Mouse (Mus musculus) intestine, embryonic 15.5 days (tissue): ENCODE results near the gene Zzz3. TPM values are rescaled to one million over a fixed set of nuclear protein-coding genes. Genes with fewer than 3 reads are reported as not detected.
A peak's percentile ranks its signal among the peaks of the same experiment; 100 is the strongest.

Source experiments
- ATAC-seq: fragments of 200-750 bp; cut with Nextera tagmentation; 2 replicates; pipeline ENCODE4 v1.8.0; 2017; ENCODE audit warnings: moderate TSS enrichment, moderate library complexity
- H3K27ac ChIP-seq: fragments of 300-500 bp; sonication (generic); 2 replicates; pipeline ENCODE4 v1.5.1; 2015; ENCODE audit warnings: mild to moderate bottlenecking, inconsistent platforms
- H3K27me3 ChIP-seq: fragments of 300-500 bp; sonication (generic); replicated peaks from 2 replicates; pipeline ENCODE4 v1.6.1; 2015; ENCODE audit warnings: inconsistent platforms
- H3K36me3 ChIP-seq: fragments of 300-500 bp; sonication (generic); 2 replicates; pipeline ENCODE4 v1.6.1; 2015; ENCODE audit warnings: inconsistent platforms
- H3K4me1 ChIP-seq: fragments of 300-500 bp; sonication (generic); replicated peaks from 2 replicates; pipeline ENCODE4 v1.6.1; 2015; ENCODE audit warnings: inconsistent platforms
- H3K4me2 ChIP-seq: fragments of 300-500 bp; sonication (generic); replicated peaks from 2 replicates; pipeline ENCODE4 v1.6.1; 2015; ENCODE audit warnings: mild to moderate bottlenecking, inconsistent platforms
- H3K4me3 ChIP-seq: fragments of 300-500 bp; sonication (generic); replicated peaks from 2 replicates; pipeline ENCODE4 v1.5.1; 2015; ENCODE audit warnings: inconsistent platforms
- H3K9ac ChIP-seq: fragments of 300-500 bp; sonication (generic); 2 replicates; pipeline ENCODE4 v1.6.1; 2015; ENCODE audit warnings: inconsistent platforms
- H3K9me3 ChIP-seq: fragments of 300-500 bp; sonication (generic); 2 replicates; pipeline ENCODE4 v1.6.1; 2016; ENCODE audit warnings: inconsistent platforms
- WGBS: fragments of 180-500 bp; shearing (Covaris S2); methylation state at CpG from one replicate; pipeline ENCODE4 v1.1.7; 2015; 5-methylcytosine and 5-hydroxymethylcytosine counted together
- polyA plus RNA-seq: library from polyadenylated mRNA; unstranded; fragments of >200 nt; fragmentation: Nextera tagmentation; extraction: Ambion mirVana; gene quantifications from 2 replicates; pipeline ENCODE4 v1.2.1, GENCODE M21; 2015

Gene Zzz3
- polyA plus RNA-seq, 1 experiment from 2014 or later = 39.8 TPM

GRCm38 (mm10) chr3:152405420-152405819 lies 10.1 kb downstream of the Zzz3 start:
- no peaks in the 10 kb centered on the region for H3K36me3 ChIP-seq
- no peaks in the 10 kb centered on the region for H3K27me3 ChIP-seq
- no peak overlapping the region for H3K4me2 ChIP-seq
- peaks cover 20% of the 10 kb centered on the region for H3K4me1 ChIP-seq
- H3K9me3 ChIP-seq = no peaks in the 10 kb centered on the region
- H3K9ac ChIP-seq = no peak overlapping the region
- H3K4me3 ChIP-seq = no peak overlapping the region
- ATAC-seq = no peak
- no peak overlapping the region for H3K27ac ChIP-seq
- 89% methylated on average over 7 of the region's 7 CpGs for WGBS

- ATAC-seq = no peak
- H3K4me1 ChIP-seq = peaks cover 26% of the 10 kb centered on the region
- no peak overlapping the region for H3K4me3 ChIP-seq
- 56% methylated on average over 4 of the region's 4 CpGs for WGBS
- H3K4me2 ChIP-seq = no peak overlapping the region
- no peaks in the 10 kb centered on the region for H3K9me3 ChIP-seq
- no peaks in the 10 kb centered on the region for H3K36me3 ChIP-seq
- no peak overlapping the region for H3K27ac ChIP-seq
- no peak overlapping the region for H3K9ac ChIP-seq
- H3K27me3 ChIP-seq = no peaks in the 10 kb centered on the region
Observed at GRCm38 (mm10) chr3:152405978-152406640, 10.8 kb downstream of the Zzz3 start.

GRCm38 (mm10) chr3:152410980-152411551 lies 15.8 kb downstream of the Zzz3 start:
- Histone ChIP-seq H3K9me3 (no peaks in the 10 kb centered on the region), H3K9ac (no peak overlapping the region), H3K27ac (no peak overlapping the region), H3K4me1 (0 out of 2 replicates have a peak, but pooled peaks cover 9% of the 10 kb centered on the region), H3K4me3 (no peak overlapping the region), H3K4me2 (no peak overlapping the region), H3K36me3 (no peaks in the 10 kb centered on the region), H3K27me3 (no peaks in the 10 kb centered on the region)
- 72% methylated on average over 7 of the region's 7 CpGs for WGBS
- 0 out of 2 replicates have a peak, but pooled peaks have one; percentile 28 for ATAC-seq

- no peaks in the 10 kb centered on the region for H3K36me3 ChIP-seq
- no peak for ATAC-seq
- WGBS = 77% methylated on average over 4 of the region's 4 CpGs
- H3K4me2 ChIP-seq = no peak overlapping the region
- H3K9ac ChIP-seq = no peak overlapping the region
- H3K27me3 ChIP-seq = no peaks in the 10 kb centered on the region
- no peaks in the 10 kb centered on the region for H3K9me3 ChIP-seq
- H3K27ac ChIP-seq = no peak overlapping the region
- H3K4me3 ChIP-seq = no peak overlapping the region
- H3K4me1 ChIP-seq = 0 out of 2 replicates have a peak, but pooled peaks cover 7% of the 10 kb centered on the region
Observed at GRCm38 (mm10) chr3:152412362-152412761, 17.1 kb downstream of the Zzz3 start.

- Histone ChIP-seq H3K9ac (no peak overlapping the region), H3K4me3 (no peak overlapping the region), H3K9me3 (no peaks in the 10 kb centered on the region), H3K36me3 (peaks cover 3% of the 10 kb centered on the region; the same call in 1 of the 2 replicates), H3K27me3 (no peaks in the 10 kb centered on the region), H3K27ac (no peak overlapping the region), H3K4me1 (no peaks in the 10 kb centered on the region), H3K4me2 (no peak overlapping the region)
- WGBS = 89% methylated on average over 8 of the region's 8 CpGs
- no peak for ATAC-seq
Observed at GRCm38 (mm10) chr3:152428925-152429324, 33.7 kb downstream of the Zzz3 start.

- no peaks in the 10 kb centered on the region for H3K27me3 ChIP-seq
- no peak overlapping the region for H3K27ac ChIP-seq
- H3K36me3 ChIP-seq = peaks cover 2% of the 10 kb centered on the region; the same call in 1 of the 2 replicates
- no peaks in the 10 kb centered on the region for H3K4me1 ChIP-seq
- no peak overlapping the region for H3K9ac ChIP-seq
- no peak overlapping the region for H3K4me2 ChIP-seq
- 93% methylated on average over 7 of the region's 7 CpGs for WGBS
- H3K9me3 ChIP-seq = no peaks in the 10 kb centered on the region
- H3K4me3 ChIP-seq = no peak overlapping the region
- ATAC-seq = no peak
Observed at GRCm38 (mm10) chr3:152432677-152433076, 37.4 kb downstream of the Zzz3 start.

GRCm38 (mm10) chr3:152435590-152435989 lies 40.3 kb downstream of the Zzz3 start:
- ATAC-seq = no peak
- Histone ChIP-seq H3K4me2 (no peak overlapping the region), H3K27ac (no peak overlapping the region), H3K36me3 (no peaks in the 10 kb centered on the region), H3K9ac (no peak overlapping the region), H3K4me1 (no peaks in the 10 kb centered on the region), H3K27me3 (no peaks in the 10 kb centered on the region), H3K9me3 (no peaks in the 10 kb centered on the region), H3K4me3 (no peak overlapping the region)

GRCm38 (mm10) chr3:152438068-152438467 lies 42.8 kb downstream of the Zzz3 start:
- H3K27me3 ChIP-seq = no peaks in the 10 kb centered on the region
- no peak overlapping the region for H3K4me2 ChIP-seq
- ATAC-seq = no peak
- H3K4me3 ChIP-seq = no peak overlapping the region
- 94% methylated on average over 7 of the region's 7 CpGs for WGBS
- H3K4me1 ChIP-seq = no peaks in the 10 kb centered on the region
- H3K27ac ChIP-seq = no peak overlapping the region
- H3K9me3 ChIP-seq = no peaks in the 10 kb centered on the region
- no peak overlapping the region for H3K9ac ChIP-seq
- no peaks in the 10 kb centered on the region for H3K36me3 ChIP-seq

- no peak overlapping the region for H3K4me3 ChIP-seq
- H3K9me3 ChIP-seq = no peaks in the 10 kb centered on the region
- no peak for ATAC-seq
- H3K9ac ChIP-seq = no peak overlapping the region
- WGBS = 93% methylated on average over 4 of the region's 4 CpGs
- no peak overlapping the region for H3K4me2 ChIP-seq
- no peaks in the 10 kb centered on the region for H3K27me3 ChIP-seq
- no peak overlapping the region for H3K27ac ChIP-seq
- no peaks in the 10 kb centered on the region for H3K4me1 ChIP-seq
- no peaks in the 10 kb centered on the region for H3K36me3 ChIP-seq
Observed at GRCm38 (mm10) chr3:152442795-152443194, 47.5 kb downstream of the Zzz3 start.

- Histone ChIP-seq H3K27ac (no peak overlapping the region), H3K9ac (no peak overlapping the region), H3K9me3 (no peaks in the 10 kb centered on the region), H3K4me1 (no peaks in the 10 kb centered on the region), H3K4me2 (no peak overlapping the region), H3K4me3 (no peak overlapping the region), H3K27me3 (no peaks in the 10 kb centered on the region), H3K36me3 (no peaks in the 10 kb centered on the region; the same call in 1 of the 2 replicates)
- ATAC-seq = no peak
- 82% methylated on average over 3 of the region's 3 CpGs for WGBS
Observed at GRCm38 (mm10) chr3:152444114-152444513, 48.8 kb downstream of the Zzz3 start.

- H3K9me3 ChIP-seq = no peaks in the 10 kb centered on the region
- no peak for ATAC-seq
- H3K9ac ChIP-seq = no peak overlapping the region
- H3K27me3 ChIP-seq = no peaks in the 10 kb centered on the region
- H3K4me3 ChIP-seq = no peak overlapping the region
- H3K36me3 ChIP-seq = peaks cover 4% of the 10 kb centered on the region; the same call in 1 of the 2 replicates
- H3K27ac ChIP-seq = no peak overlapping the region
- no peak overlapping the region for H3K4me2 ChIP-seq
- WGBS = 85% methylated on average over 1 of the region's 1 CpGs
- no peaks in the 10 kb centered on the region for H3K4me1 ChIP-seq
Observed at GRCm38 (mm10) chr3:152446966-152447365, 51.7 kb downstream of the Zzz3 start.

- Histone ChIP-seq H3K4me2 (no peak overlapping the region), H3K36me3 (peaks cover 18% of the 10 kb centered on the region), H3K9ac (no peak overlapping the region), H3K9me3 (no peaks in the 10 kb centered on the region), H3K4me3 (no peak overlapping the region), H3K27ac (no peak overlapping the region), H3K4me1 (no peaks in the 10 kb centered on the region), H3K27me3 (no peaks in the 10 kb centered on the region)
- WGBS = 85% methylated on average over 2 of the region's 4 CpGs
- no peak for ATAC-seq
Observed at GRCm38 (mm10) chr3:152453163-152453562, 57.9 kb downstream of the Zzz3 start.
